In the genomic region with DNA sequence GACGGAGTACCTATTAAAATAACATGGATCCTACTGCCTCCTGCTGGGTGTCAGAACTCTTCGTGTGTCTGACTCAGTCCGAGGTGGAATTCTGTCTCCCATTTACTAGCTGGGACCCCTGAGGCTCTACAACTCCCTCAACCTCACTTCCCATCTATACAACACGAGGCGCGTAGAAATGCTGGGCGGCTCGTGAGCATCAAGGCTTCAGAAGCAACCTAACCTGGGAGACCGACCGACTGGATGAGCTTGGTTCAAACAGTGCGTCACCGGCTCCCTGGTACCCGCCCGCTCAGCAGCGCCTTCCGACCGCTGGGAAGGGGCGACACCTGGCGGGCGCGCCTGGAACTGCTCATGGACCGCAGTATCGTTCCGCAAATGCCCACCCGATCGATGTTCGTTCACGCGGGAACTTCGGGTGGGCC, we compare ENCODE assay signal across 8 mouse cellular contexts. TPM values are rescaled to one million over a fixed set of nuclear protein-coding genes. Genes with fewer than 3 reads are reported as not detected.
DNase-seq lines count a peak whose midpoint lies in the region; ATAC-seq lines count a peak whose summit lies in the region.

No protein-coding gene starts in this region.

- peak; percentile 92 for DNase-seq in gastrocnemius, postnatal 10 days
- DNase-seq in induced T-regulatory cell, adult 2 months (ENCODE audit: low read depth), result peak; percentile 90
- DNase-seq in left cerebral cortex, adult 9 months (ENCODE audit: low spot score in 2 of 2), result peak; percentile 28 to 85
- peak; percentile 79 to 89 for DNase-seq in right cerebral cortex, postnatal 10 days (ENCODE audit: low spot score in 2 of 2)
- DNase-seq in urinary bladder, postnatal 14 days (ENCODE audit: low spot score), result peak; percentile 88

- ATAC-seq in activated CD4-positive, CD25-positive, alpha-beta regulatory T cell, adult 4 months, result peak; percentile 89
- ATAC-seq in common myeloid progenitor, adult 5-6 weeks (replicated peaks; ENCODE audit: low read depth, poor library complexity, severe bottlenecking), result peak; percentile 83
- ATAC-seq in megakaryocyte progenitor cell, adult 5-6 weeks (replicated peaks; ENCODE audit: poor library complexity), result peak; percentile 95

RNA-seq across cellular contexts. Expression of a gene that starts 36.9 kb away (rescaled TPM):
- 100 to 1,000 TPM; 146 to 155 TPM for polyA plus RNA-seq in activated CD4-positive, CD25-positive, alpha-beta regulatory T cell, adult 4 months (2017; shearing (Covaris generic))
- total RNA-seq in common myeloid progenitor, adult 5-6 weeks (2017), result 33.2 and 63.6 TPM in 2 replicates
- 10 to 100 TPM; 16.4 to 22.7 TPM for total RNA-seq in gastrocnemius, postnatal 10 days (2021)
- 13.8 and 15.8 TPM in 2 replicates for total RNA-seq in megakaryocyte progenitor cell, adult 5-6 weeks (2015)
- 58.4 and 65.8 TPM in 2 replicates for total RNA-seq in megakaryocyte progenitor cell, adult 5-6 weeks (2017)

Comparison
In these comparisons a context has a peak if more than half of its experiments do, and no peak if none do; other contexts are left out.
1. Peak in every context shown above with its lines: DNase-seq and ATAC-seq.